Mouse (Mus musculus): ENCODE data around the gene Zfp11. TPM values are rescaled to one million over a fixed set of nuclear protein-coding genes. Genes with fewer than 3 reads are reported as not detected.

Zfp11 gene
- polyA plus RNA-seq, 1 experiment from 2014 or later: 5.7 TPM

Other genes starting within 250 kb of the Zfp11 start
- 51.5 and 52.8 TPM in 2 replicates for gene Sfswap, start 168.9 kb downstream of the Zfp11 start, polyA plus RNA-seq (2015; fragmentation: Nextera tagmentation; extraction: Ambion mirVana)
- gene Mmp17, start 85.9 kb downstream of the Zfp11 start, polyA plus RNA-seq (2015; fragmentation: Nextera tagmentation; extraction: Ambion mirVana): 11.7 and 13.5 TPM in 2 replicates
- not detected in 2 replicates for gene Sept14, start 38.4 kb upstream of the Zfp11 start, polyA plus RNA-seq (2015; fragmentation: Nextera tagmentation; extraction: Ambion mirVana)
- gene Mrps17, start 45.4 kb upstream of the Zfp11 start, polyA plus RNA-seq (2015; fragmentation: Nextera tagmentation; extraction: Ambion mirVana): 162 and 169 TPM in 2 replicates
- gene Nipsnap2, start 55.0 kb upstream of the Zfp11 start, polyA plus RNA-seq (2015; fragmentation: Nextera tagmentation; extraction: Ambion mirVana): 90.7 and 91.6 TPM in 2 replicates
- gene Psph, start 117.3 kb upstream of the Zfp11 start, polyA plus RNA-seq (2015; fragmentation: Nextera tagmentation; extraction: Ambion mirVana): 34.7 and 38.5 TPM in 2 replicates
- 29.1 and 32.7 TPM in 2 replicates for gene Sumf2, start 176.9 kb upstream of the Zfp11 start, polyA plus RNA-seq (2015; fragmentation: Nextera tagmentation; extraction: Ambion mirVana)
- gene Chchd2, start 217.4 kb upstream of the Zfp11 start, polyA plus RNA-seq (2015; fragmentation: Nextera tagmentation; extraction: Ambion mirVana): 711 and 732 TPM in 2 replicates
- gene Zbed5, start 225.6 kb upstream of the Zfp11 start, polyA plus RNA-seq (2015; fragmentation: Nextera tagmentation; extraction: Ambion mirVana): 13.6 and 14.2 TPM in 2 replicates
- 0.69 and 0.79 TPM in 2 replicates for gene Phkg1, start 228.4 kb upstream of the Zfp11 start, polyA plus RNA-seq (2015; fragmentation: Nextera tagmentation; extraction: Ambion mirVana)
- 4.8 and 5.0 TPM in 2 replicates for gene Nupr1l, start 238.4 kb upstream of the Zfp11 start, polyA plus RNA-seq (2015; fragmentation: Nextera tagmentation; extraction: Ambion mirVana)

All from hindbrain, embryonic 15.5 days (tissue).